Mouse (Mus musculus) MEL (cell line): ENCODE measurements around the gene Syne2. TPM values are rescaled to one million over a fixed set of nuclear protein-coding genes. Genes with fewer than 3 reads are reported as not detected.

Experiments
- DNase-seq: peaks from one replicate; pipeline ENCODE4 v3.0.0; 2011; ENCODE audit warnings: low read depth, low spot score
- H3K27ac ChIP-seq: 2 replicates; pipeline ENCODE4 v1.5.1; 2012; ENCODE audit warnings: low read depth, mild to moderate bottlenecking, control low read depth, low read length, moderate library complexity; ENCODE audit not compliant: control insufficient read depth
- H3K27me3 ChIP-seq, 2 experiments: fragments of 150-350 bp in 1 of 2; sonication (generic) in 1 of 2; 2 replicates each; pipeline ENCODE4 v1.6.1; 2012; ENCODE audit warnings: low read length in 2 of 2, mild to moderate bottlenecking in 2 of 2, improper control_type of control experiment in 1 of 2, moderate library complexity in 1 of 2; ENCODE audit not compliant: insufficient read depth in 2 of 2, control insufficient read depth in 1 of 2
- H3K36me3 ChIP-seq, 2 experiments: 2 replicates each; pipeline ENCODE4 v1.6.1; 2012 to 2014; ENCODE audit warnings: low read length in 2 of 2, improper control_type of control experiment in 1 of 2, inconsistent platforms in 1 of 2, mild to moderate bottlenecking in 1 of 2; ENCODE audit not compliant: insufficient read depth in 2 of 2, control insufficient read depth in 1 of 2
- H3K4me1 ChIP-seq, 2 experiments: fragments of 150-350 bp in 1 of 2; sonication (generic) in 1 of 2; 2 replicates each; pipeline ENCODE4 v1.6.1; 2012; ENCODE audit warnings: low read length in 2 of 2, improper control_type of control experiment in 1 of 2, mild to moderate bottlenecking in 1 of 2; ENCODE audit not compliant: insufficient read depth in 2 of 2, control insufficient read depth in 1 of 2
- H3K4me3 ChIP-seq, 2 experiments: fragments of 150-350 bp in 1 of 2; sonication (generic) in 1 of 2; 2 replicates each; pipeline ENCODE4 v1.5.1; 2012; ENCODE audit warnings: low read depth in 2 of 2, low read length in 2 of 2, mild to moderate bottlenecking in 2 of 2, moderate library complexity in 2 of 2, control low read depth in 1 of 2, improper control_type of control experiment in 1 of 2; ENCODE audit not compliant: control insufficient read depth in 1 of 2, insufficient read depth in 1 of 2
- H3K79me2 ChIP-seq: 2 replicates; pipeline ENCODE4 v1.6.1; 2012; ENCODE audit warnings: mild to moderate bottlenecking, low read length, moderate library complexity; ENCODE audit not compliant: control insufficient read depth, poor library complexity, insufficient read depth
- H3K9ac ChIP-seq: 2 replicates; pipeline ENCODE4 v1.6.1; 2012; ENCODE audit warnings: low read depth, mild to moderate bottlenecking, control low read depth, low read length, moderate library complexity; ENCODE audit not compliant: control insufficient read depth, poor library complexity, severe bottlenecking
- H3K9me3 ChIP-seq: fragments of 150-350 bp; sonication (generic); replicated peaks from 2 replicates; pipeline ENCODE4 v1.6.1; 2012; ENCODE audit warnings: mild to moderate bottlenecking, low read length, improper control_type of control experiment, moderate library complexity; ENCODE audit not compliant: insufficient read depth
- E2F4 ChIP-seq: IDR thresholded peaks from 2 replicates; pipeline ENCODE4 v1.6.1; 2011; ENCODE audit warnings: low read depth, low read length, improper control_type of control experiment, borderline replicate concordance
- EP300 ChIP-seq, 2 experiments: IDR thresholded peaks; 2 replicates each; pipeline ENCODE4 v1.6.1; 2011; ENCODE audit warnings: improper control_type of control experiment in 2 of 2, low read length in 2 of 2, low read depth in 1 of 2, mild to moderate bottlenecking in 1 of 2
- ETS1 ChIP-seq: IDR thresholded peaks from 2 replicates; pipeline ENCODE4 v1.6.1; 2012; ENCODE audit warnings: low read depth, mild to moderate bottlenecking, inconsistent platforms, low read length, improper control_type of control experiment, moderate library complexity
- GABPA ChIP-seq: IDR thresholded peaks from 2 replicates; pipeline ENCODE4 v1.6.1; 2012; ENCODE audit warnings: low read depth, mild to moderate bottlenecking, inconsistent platforms, low read length, improper control_type of control experiment, moderate library complexity
- GATA1 ChIP-seq: IDR thresholded peaks from 2 replicates; pipeline ENCODE4 v1.6.1; 2011; ENCODE audit warnings: low read depth, low read length, improper control_type of control experiment
- HCFC1 ChIP-seq: IDR thresholded peaks from 2 replicates; pipeline ENCODE4 v1.6.1; 2012; ENCODE audit warnings: low read depth, mild to moderate bottlenecking, inconsistent platforms, low read length, improper control_type of control experiment, moderate library complexity
- KAT2A ChIP-seq: conservative IDR thresholded peaks from 2 replicates; pipeline ENCODE4 v1.6.1; 2012; ENCODE audit warnings: low read depth, low read length, improper control_type of control experiment, inconsistent platforms
- MAFK ChIP-seq: IDR thresholded peaks from 2 replicates; pipeline ENCODE4 v1.6.1; 2011; ENCODE audit warnings: low read depth, mild to moderate bottlenecking, low read length, improper control_type of control experiment, borderline replicate concordance
- MAZ ChIP-seq: IDR thresholded peaks from 2 replicates; pipeline ENCODE4 v1.6.1; 2012; ENCODE audit warnings: low read depth, mild to moderate bottlenecking, inconsistent platforms, low read length, improper control_type of control experiment
- MEF2A ChIP-seq: IDR thresholded peaks from 2 replicates; pipeline ENCODE4 v1.6.1; 2014; ENCODE audit warnings: low read depth, mild to moderate bottlenecking, inconsistent platforms, low read length, improper control_type of control experiment; ENCODE audit not compliant: poor library complexity, insufficient replicate concordance, severe bottlenecking; ENCODE audit errors: extremely low read depth
- MXI1 ChIP-seq: IDR thresholded peaks from 2 replicates; pipeline ENCODE4 v1.6.1; 2011; ENCODE audit warnings: mild to moderate bottlenecking, low read depth, low read length, improper control_type of control experiment
- MYB ChIP-seq: IDR thresholded peaks from 2 replicates; pipeline ENCODE4 v1.6.1; 2011; ENCODE audit warnings: mild to moderate bottlenecking, low read depth, low read length, improper control_type of control experiment
- MYC ChIP-seq: IDR thresholded peaks from 2 replicates; pipeline ENCODE4 v1.6.1; 2011; ENCODE audit warnings: low read depth, mild to moderate bottlenecking, low read length, improper control_type of control experiment, moderate library complexity
- POLR2AphosphoS2 ChIP-seq: IDR thresholded peaks from 2 replicates; pipeline ENCODE4 v1.6.1; 2011; ENCODE audit warnings: low read length, improper control_type of control experiment
- RAD21 ChIP-seq: IDR thresholded peaks from 2 replicates; pipeline ENCODE4 v1.6.1; 2011; ENCODE audit warnings: mild to moderate bottlenecking, low read depth, low read length, improper control_type of control experiment
- RCOR1 ChIP-seq: IDR thresholded peaks from 2 replicates; pipeline ENCODE4 v1.6.1; 2012; ENCODE audit warnings: low read depth, mild to moderate bottlenecking, inconsistent platforms, low read length, improper control_type of control experiment
- SMC3 ChIP-seq: IDR thresholded peaks from 2 replicates; pipeline ENCODE4 v1.6.1; 2011; ENCODE audit warnings: low read depth, low read length, improper control_type of control experiment
- TAL1 ChIP-seq: IDR thresholded peaks from 2 replicates; pipeline ENCODE4 v1.6.1; 2012; ENCODE audit warnings: mild to moderate bottlenecking, inconsistent platforms, low read length, moderate library complexity, mixed read lengths
- TCF12 ChIP-seq: IDR thresholded peaks from 2 replicates; pipeline ENCODE4 v1.6.1; 2014; ENCODE audit warnings: low read depth, mild to moderate bottlenecking, inconsistent platforms, low read length, improper control_type of control experiment, moderate library complexity
- UBTF ChIP-seq: IDR thresholded peaks from 2 replicates; pipeline ENCODE4 v1.6.1; 2012; ENCODE audit warnings: low read depth, mild to moderate bottlenecking, inconsistent platforms, low read length, improper control_type of control experiment, moderate library complexity, borderline replicate concordance; ENCODE audit not compliant: insufficient read depth
- USF1 ChIP-seq: IDR thresholded peaks from 2 replicates; pipeline ENCODE4 v1.6.1; 2014; ENCODE audit warnings: low read depth, mild to moderate bottlenecking, inconsistent platforms, low read length, improper control_type of control experiment, moderate library complexity
- ZKSCAN1 ChIP-seq: IDR thresholded peaks from 2 replicates; pipeline ENCODE4 v1.6.1; 2012; ENCODE audit warnings: low read depth, mild to moderate bottlenecking, inconsistent platforms, low read length, improper control_type of control experiment, moderate library complexity
- polyA plus RNA-seq, 2 experiments: library from polyadenylated mRNA; stranded (reverse) in 1 of 2; unstranded in 1 of 2; fragments of >175 nt in 1 of 2; fragments of >200 nt in 1 of 2; gene quantifications; 2 replicates each; pipeline versions ENCODE4 v1.2.1 to v1.2.4; 2012; ENCODE audit warnings: low replicate concordance in 2 of 2, low read depth in 1 of 2; ENCODE audit not compliant: insufficient read length in 2 of 2, insufficient read depth in 1 of 2, missing spikeins in 1 of 2
- total RNA-seq: library from RNA; depleted of rRNA; stranded (reverse); fragments of 300-350 nt; gene quantifications from 2 replicates; pipeline ENCODE4 v1.2.3, GENCODE M21; 2012

The Syne2 gene
- total and polyA plus RNA-seq, 3 experiments, result 0.06 to 0.15 TPM; not detected in 1

DNA sequence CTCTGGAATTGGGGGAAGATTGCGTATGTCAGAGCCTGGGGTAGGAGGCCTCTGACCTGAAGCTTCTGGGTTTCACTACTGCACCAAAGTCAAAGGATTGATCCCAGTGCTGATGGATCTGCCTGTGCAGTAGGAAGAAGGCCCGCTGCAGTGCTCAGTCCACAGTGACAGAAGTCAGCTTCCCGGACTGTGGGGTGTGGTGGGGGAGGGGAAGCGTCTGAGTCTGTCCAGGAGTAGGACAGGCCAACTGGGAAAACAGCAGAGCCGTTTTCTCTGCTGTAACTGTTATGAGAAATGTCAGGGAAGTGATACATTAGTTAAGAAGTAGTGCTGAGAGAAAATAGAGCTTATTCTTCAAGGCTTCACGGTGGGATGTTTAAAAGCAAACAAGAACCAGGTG is 4.2 kb downstream of the Syne2 start:
- no peaks in the 10 kb centered on the region for H3K9me3 ChIP-seq
- no peak overlapping the region for H3K27ac ChIP-seq
- TF ChIP-seq E2F4 (no peak), MYC (no peak), ETS1 (no peak), RCOR1 (no peak), GABPA (no peak), EP300 (IDR thresholded peaks at IDR 0.05; ENCODE audit: low read depth in 1 of 2, low read length in 2 of 2) (no peak), TAL1 (no peak)
- no peaks in the 10 kb centered on the region for H3K4me1 ChIP-seq
- H3K9ac ChIP-seq, result no peak overlapping the region
- no peaks in the 10 kb centered on the region for H3K79me2 ChIP-seq
- H3K27me3 ChIP-seq, result peaks cover 4 to 5% of the 10 kb centered on the region in 2 experiments
- H3K36me3 ChIP-seq, result no peaks in the 10 kb centered on the region
- no peak overlapping the region for H3K4me3 ChIP-seq
- DNase-seq, result no peak

DNA sequence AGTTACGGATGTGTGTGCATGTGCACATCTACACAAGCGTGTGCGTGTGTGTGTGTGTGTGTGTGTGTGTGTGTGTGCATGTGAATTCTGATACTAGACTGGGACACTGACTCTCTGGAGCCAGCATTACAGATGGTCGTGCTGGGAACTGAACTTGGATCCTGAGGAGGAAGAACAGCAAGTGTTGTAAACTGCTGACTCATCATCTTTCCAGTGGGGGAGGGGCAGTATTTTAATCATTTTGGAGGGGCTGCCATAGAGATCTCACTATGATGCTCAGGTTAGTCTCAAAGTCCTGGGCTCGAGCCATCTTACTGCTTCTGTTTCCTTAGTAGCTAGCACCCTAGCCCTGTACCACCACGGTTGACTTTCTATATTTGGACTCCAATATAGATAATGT is 5.5 kb downstream of the Syne2 start:
- Histone ChIP-seq H3K4me1 (no peaks in the 10 kb centered on the region), H3K9me3 (no peaks in the 10 kb centered on the region), H3K27ac (no peak overlapping the region), H3K27me3 (peaks cover 4 to 5% of the 10 kb centered on the region in 2 experiments), H3K79me2 (no peaks in the 10 kb centered on the region), H3K4me3 (no peak overlapping the region), H3K36me3 (no peaks in the 10 kb centered on the region), H3K9ac (no peak overlapping the region)
- DNase-seq, result no peak
- no peak for TF ChIP-seq HCFC1
- TF ChIP-seq MAFK, result peak; percentile 83

DNA sequence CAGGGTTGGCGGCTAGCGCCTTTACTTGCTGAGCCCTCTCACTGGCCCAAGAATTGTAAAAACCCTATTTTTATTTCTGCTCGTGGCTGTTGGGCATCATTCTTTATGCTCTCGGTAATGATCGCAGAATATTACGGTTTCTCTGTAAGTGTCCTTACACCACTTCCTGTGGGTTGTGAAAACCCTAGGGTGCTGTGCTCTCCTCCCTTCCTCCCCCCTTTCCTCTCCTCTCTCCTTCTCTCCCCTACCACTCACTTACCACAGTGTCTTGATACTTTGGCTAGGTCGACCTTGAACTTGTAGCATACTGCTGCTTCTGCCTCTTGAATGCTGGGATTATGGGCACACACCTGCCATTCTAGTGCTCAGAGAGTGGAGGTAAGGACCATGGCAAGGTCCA is 7.5 kb downstream of the Syne2 start:
- Histone ChIP-seq H3K9ac (no peak overlapping the region), H3K27ac (no peak overlapping the region), H3K4me1 (no peaks in the 10 kb centered on the region), H3K36me3 (no peaks in the 10 kb centered on the region), H3K4me3 (no peak overlapping the region), H3K79me2 (no peaks in the 10 kb centered on the region), H3K9me3 (no peaks in the 10 kb centered on the region), H3K27me3 (peaks cover 4 to 5% of the 10 kb centered on the region in 2 experiments)
- no peak for TF ChIP-seq MXI1
- no peak for TF ChIP-seq MEF2A
- TF ChIP-seq RAD21, result no peak
- TF ChIP-seq KAT2A, result no peak
- no peak for TF ChIP-seq MYB
- TF ChIP-seq MYC, result no peak
- no peak for TF ChIP-seq EP300 (IDR thresholded peaks at IDR 0.05; ENCODE audit: low read depth in 1 of 2, low read length in 2 of 2)
- TF ChIP-seq TCF12, result no peak
- TF ChIP-seq USF1, result no peak
- no peak for TF ChIP-seq SMC3
- no peak for TF ChIP-seq ZKSCAN1
- no peak for TF ChIP-seq UBTF
- no peak for TF ChIP-seq GATA1
- TF ChIP-seq ETS1, result no peak
- TF ChIP-seq POLR2AphosphoS2, result no peak
- no peak for TF ChIP-seq MAZ
- no peak for DNase-seq
